Mouse (Mus musculus) splenic B cell, adult 2 months (primary cell): ENCODE measurements at regions not wholly inside any gene's neighbourhood (a gene's known extent, or its start where the extent isn't known, plus 50 kb on each side); places are given as distances from the start of the nearest gene placed in this dataset.

ENCODE experiments used
- DNase-seq: peaks from one replicate; pipeline ENCODE4 v3.0.0-alpha.2; 2011; ENCODE audit warnings: low read depth, low spot score
- H3K27me3 ChIP-seq: 2 replicates; pipeline ENCODE4 v1.6.1; 2012; ENCODE audit warnings: mild to moderate bottlenecking, low read length, moderate library complexity, mixed read lengths; ENCODE audit not compliant: control insufficient read depth, poor library complexity, insufficient read depth, severe bottlenecking
- H3K36me3 ChIP-seq: 2 replicates; pipeline ENCODE4 v1.6.1; 2012; ENCODE audit warnings: mild to moderate bottlenecking, low read length, moderate library complexity, mixed read lengths; ENCODE audit not compliant: control insufficient read depth, poor library complexity, insufficient read depth, severe bottlenecking

DNA sequence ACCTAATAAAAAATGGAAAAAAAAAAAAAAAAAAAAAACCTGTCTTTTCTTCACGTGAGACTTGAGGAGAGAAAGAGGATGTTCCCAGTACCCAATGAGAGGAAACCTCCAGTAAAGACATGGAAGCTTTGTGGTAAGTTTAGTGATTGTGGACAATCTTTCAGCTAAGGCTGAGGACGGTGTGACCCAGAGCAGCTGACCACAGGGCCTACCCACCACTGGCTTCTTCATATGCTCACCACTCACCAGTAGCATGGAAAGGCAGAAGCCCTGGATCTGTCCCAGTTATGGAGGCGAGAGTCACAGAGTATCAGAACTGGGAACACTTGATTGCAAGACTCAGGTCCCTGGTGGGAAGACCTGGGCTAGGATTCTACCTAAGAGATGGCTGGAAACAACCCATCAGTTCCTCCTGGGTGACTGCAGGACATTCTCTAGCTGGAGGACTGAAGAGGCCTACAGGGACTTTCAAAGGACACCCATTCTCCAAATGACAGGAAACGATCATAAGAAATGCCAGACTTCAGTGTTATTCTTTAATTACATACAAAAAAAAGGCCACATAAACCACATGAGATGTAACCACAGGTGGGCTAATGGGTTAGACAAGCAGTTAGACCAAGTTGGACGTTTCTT is 271.8 kb downstream of the Maf start:
- Histone ChIP-seq H3K36me3 (no peaks in the 10 kb centered on the region), H3K27me3 (no peaks in the 10 kb centered on the region)
- DNase-seq: no peak

DNA sequence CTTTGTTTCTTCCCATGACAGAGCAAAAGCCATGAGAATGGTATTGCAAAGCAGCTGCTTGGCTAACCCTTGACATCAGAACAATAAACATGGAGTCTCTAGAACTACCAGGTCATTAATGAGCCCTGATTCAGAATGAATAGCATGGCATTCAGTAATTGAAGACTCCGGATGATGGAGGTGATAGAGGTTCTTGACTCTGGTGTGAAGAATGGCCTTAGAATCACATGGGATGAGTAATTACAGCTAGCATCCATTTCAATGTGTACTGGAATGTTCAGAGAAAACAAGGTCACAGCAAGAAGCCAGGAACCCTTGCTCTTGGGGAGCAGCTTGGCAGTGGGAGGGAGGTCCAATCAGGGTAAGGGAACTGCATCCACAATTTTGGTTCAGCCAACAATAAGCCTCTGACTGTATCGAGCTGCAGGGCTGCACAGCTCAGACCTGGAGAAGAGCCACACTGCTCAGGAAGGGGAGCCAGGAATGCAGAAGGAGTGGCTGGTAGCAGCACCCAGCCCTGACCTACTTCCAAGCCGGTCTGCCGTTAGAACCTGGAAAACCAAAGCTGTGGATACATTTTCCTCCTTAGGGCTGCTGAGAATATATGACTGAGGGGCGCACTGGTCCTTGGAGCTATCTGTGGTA is 275.1 kb downstream of the Maf start:
- DNase-seq: no peak
- no peaks in the 10 kb centered on the region for H3K36me3 ChIP-seq
- no peaks in the 10 kb centered on the region for H3K27me3 ChIP-seq

- DNase-seq: no peak
- Histone ChIP-seq H3K27me3 (no peaks in the 10 kb centered on the region), H3K36me3 (no peaks in the 10 kb centered on the region)
These were observed 276.8 kb downstream of the Maf start for GRCm38 (mm10) chr8:115430793-115431192.

DNA sequence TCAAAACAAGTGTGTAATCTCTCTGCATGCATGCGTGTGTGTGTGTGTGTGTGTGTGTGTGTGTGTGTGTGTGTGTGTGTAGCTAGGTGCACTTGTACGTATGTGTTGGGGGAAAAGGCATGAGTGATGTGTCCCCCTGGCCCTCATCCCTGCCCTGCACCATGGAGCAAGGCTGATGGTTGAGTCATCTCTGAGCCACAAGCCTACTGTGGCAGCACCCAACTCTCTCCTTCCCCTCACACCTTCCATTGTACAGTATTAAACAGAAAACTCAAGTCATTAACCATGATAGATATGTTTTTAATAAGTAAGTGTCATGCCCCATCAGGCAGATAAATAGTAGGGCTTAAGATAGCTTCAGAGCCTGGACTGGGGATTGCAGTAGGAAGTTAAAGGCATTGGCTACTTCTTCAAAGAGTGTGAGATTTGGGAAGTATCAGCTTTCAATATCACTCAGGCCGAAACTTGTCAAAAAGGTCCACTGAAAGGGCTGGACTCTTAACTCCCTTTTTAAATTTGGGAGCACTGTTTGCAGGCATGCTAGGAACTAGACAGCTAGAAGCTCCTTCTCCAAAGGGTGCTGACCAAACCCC is 278.2 kb downstream of the Maf start:
- DNase-seq: no peak
- H3K27me3 ChIP-seq: no peaks in the 10 kb centered on the region
- H3K36me3 ChIP-seq: no peaks in the 10 kb centered on the region

DNA sequence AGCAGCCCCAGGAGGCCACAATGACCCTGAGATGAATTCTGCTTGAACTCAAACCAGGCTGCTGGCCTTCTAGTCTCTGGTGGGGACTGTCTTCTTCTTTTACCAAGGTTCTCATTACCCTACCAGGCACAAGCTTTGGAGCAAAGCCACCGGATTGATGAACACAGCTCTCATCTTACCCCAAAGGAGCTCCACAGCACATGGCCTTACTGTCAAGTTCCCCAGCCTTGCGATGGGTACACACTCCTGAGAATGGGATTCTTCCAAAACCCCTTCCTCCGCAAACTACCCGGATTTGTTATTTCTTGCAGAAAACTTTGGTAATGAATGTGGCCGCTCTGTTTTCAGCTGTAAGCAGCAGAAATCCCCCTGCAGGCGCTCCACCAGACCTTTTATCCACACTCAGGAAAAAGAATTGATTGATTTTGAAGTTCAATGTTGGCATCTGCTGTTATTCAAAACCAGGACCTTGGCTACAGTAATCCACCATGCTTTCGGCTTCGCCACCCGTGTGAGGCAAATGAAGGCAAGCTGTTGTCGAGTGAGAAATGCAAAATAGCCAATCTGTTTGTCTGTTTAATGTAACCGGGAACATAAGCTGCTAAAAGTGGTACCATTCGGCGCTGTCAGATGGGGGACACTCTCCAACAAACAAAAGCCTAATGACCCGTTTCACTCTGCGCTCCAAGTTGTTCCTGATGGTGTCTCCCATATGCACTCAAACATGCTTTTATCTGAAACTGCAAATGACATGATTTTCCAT is 278.9 kb downstream of the Maf start:
- H3K27me3 ChIP-seq: no peaks in the 10 kb centered on the region

DNA sequence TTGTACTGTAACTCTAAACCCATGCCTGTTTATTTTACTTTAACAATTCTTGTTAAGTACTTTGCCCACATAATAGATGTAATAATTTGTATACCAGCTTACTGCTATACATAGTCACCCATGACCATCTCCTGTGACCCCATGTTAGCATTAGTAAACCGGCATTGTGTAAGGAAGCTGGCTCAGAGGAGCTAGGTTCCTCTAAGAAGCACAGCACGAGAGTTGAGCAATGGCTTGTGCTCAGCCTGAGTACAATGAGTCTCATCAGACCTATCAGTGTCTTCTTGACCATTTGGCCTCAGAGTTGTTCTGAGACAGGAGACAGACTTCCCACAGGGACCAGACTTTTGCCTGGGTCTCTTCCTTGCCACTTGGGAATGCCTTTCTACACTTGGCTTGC is 279.6 kb downstream of the Maf start:
- Histone ChIP-seq H3K27me3 (no peaks in the 10 kb centered on the region), H3K36me3 (no peaks in the 10 kb centered on the region)
- DNase-seq: no peak

More for the DNA sequence above, 278.9 kb downstream of the Maf start:
- H3K36me3 ChIP-seq: no peaks in the 10 kb centered on the region
- DNase-seq: no peak

- no peak for DNase-seq
- no peaks in the 10 kb centered on the region for H3K36me3 ChIP-seq
- no peaks in the 10 kb centered on the region for H3K27me3 ChIP-seq
These were observed 280.1 kb downstream of the Maf start for GRCm38 (mm10) chr8:115427490-115427889.

DNA sequence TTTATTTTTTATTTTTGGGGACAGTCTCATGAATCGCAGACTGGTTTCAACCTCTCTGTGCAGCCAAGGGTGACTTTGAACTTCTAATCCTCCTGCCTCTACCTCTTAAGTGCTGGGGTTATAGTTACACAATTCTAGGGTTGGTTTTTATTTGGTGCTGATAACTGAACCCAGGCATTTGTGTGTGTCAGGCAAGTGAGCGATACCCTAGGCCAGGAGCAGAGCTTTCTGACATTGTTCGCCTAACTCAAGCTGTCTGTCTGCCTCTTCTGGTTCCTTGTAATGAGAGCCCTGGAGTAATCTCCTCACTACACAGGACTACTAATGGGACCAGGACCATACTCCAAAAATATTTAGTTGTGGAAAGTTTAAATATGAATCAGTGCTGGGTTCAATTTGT is 281.1 kb downstream of the Maf start:
- DNase-seq: no peak
- no peaks in the 10 kb centered on the region for H3K36me3 ChIP-seq
- no peaks in the 10 kb centered on the region for H3K27me3 ChIP-seq

DNA sequence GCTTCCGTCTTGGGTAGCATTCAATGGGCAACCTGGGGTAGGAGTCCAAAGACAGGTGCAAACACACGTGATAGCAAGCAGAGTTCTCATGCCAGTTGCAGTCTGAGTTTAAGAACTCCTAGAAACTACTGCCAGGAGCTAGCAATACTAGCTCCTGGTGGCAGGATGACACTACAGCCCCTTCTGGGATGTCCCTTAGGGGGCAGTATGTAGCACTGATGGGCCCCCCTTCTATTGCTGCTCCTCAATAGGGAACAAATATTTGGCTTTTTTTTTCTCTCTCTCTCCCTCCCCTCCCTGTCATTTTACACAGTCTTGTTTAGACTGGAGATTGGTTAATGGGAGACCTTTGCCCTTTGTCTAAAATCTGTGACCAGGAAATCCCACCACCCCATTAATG is 282.2 kb downstream of the Maf start:
- DNase-seq: no peak
- no peaks in the 10 kb centered on the region for H3K27me3 ChIP-seq
- no peaks in the 10 kb centered on the region for H3K36me3 ChIP-seq

DNA sequence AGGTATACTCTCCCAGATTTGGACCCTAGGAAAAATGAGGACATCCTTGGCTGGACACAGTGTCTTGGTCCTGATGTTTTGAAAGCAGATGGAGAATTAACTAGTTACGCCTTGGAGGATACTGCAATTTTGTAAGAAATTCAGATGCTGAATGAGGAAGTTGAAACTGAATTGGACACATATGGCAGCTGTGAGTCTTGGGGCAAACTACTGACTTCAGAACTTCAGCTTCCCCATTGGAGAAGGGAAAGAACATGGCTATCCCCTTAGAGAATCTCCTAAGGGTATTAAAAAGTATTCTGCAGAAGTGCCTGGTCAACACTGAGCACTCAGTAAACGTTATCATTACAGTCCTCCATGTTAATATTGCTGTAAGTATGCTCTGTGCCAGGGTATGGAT is 283.9 kb downstream of the Maf start:
- Histone ChIP-seq H3K36me3 (no peaks in the 10 kb centered on the region), H3K27me3 (no peaks in the 10 kb centered on the region)
- DNase-seq: no peak

DNA sequence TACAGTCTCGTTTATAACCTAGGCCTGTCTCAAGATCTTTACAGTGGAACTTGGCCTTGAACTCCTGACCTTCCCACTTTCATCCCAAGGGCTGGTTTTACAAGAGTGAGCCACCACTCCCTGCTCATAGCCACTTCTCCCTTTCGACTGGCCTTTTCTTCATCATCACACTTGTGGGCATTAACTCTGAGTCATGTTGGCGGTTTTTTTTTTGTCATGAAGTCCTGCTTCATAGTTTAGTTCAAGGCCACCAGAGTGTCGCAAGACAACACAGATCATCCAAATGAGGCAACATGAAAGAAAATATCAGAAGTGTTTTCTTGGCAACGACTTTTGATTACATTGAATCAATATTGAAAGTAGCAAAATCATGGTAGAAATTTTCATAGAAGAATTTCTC is 284.5 kb downstream of the Maf start:
- Histone ChIP-seq H3K36me3 (no peaks in the 10 kb centered on the region), H3K27me3 (no peaks in the 10 kb centered on the region)
- no peak for DNase-seq

DNA sequence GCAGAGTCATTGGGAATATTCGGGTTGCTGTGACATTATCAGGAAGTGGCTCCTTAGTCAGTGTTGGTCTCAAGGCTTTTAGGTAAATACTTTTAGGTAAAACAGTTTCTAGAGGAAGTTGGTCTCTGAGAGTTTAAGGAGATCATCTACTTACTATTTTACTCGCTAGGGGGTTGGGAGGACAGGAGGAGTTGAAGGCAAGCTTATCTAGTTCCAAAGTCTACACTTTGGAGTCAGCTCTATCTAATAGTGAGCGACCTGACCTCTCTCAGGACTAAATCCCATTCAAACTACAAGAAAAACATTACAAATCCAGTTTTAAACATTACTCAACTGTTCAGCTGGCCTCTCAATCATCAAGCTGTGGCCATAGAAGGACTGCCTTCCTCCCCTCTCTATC is 287.1 kb downstream of the Maf start:
- Histone ChIP-seq H3K27me3 (no peaks in the 10 kb centered on the region; the same call in 1 of the 2 replicates), H3K36me3 (no peaks in the 10 kb centered on the region)
- DNase-seq: no peak

DNA sequence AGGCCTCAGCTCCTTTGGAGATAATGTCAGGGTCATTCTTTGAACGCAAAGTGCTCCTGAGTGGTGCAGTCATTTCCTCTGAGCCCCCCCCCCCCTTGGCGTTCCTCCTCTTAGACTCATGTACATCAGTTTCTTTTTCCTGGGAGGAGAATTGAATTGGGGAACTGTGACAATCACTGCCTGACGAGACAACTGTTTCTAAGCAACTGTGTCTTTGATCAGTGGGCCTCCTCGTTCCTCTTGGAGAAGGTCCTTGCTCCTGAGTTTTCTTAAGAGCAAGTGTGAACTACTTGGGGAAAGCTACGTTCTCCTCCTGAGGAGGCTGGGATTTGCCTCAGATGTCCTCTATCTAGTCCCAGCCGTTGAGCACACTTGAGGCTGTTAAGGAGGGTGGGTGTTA is 287.5 kb downstream of the Maf start:
- no peaks in the 10 kb centered on the region; the same call in 1 of the 2 replicates for H3K27me3 ChIP-seq
- no peaks in the 10 kb centered on the region for H3K36me3 ChIP-seq
- no peak for DNase-seq

- H3K36me3 ChIP-seq: no peaks in the 10 kb centered on the region
- H3K27me3 ChIP-seq: no peaks in the 10 kb centered on the region; the same call in 1 of the 2 replicates
- no peak for DNase-seq
These were observed 289.5 kb downstream of the Maf start for GRCm38 (mm10) chr8:115418056-115418455.

GRCm38 (mm10) chr8:115414061-115414473 is 293.5 kb downstream of the Maf start:
- Histone ChIP-seq H3K27me3 (peaks cover 3% of the 10 kb centered on the region; the same call in 1 of the 2 replicates), H3K36me3 (no peaks in the 10 kb centered on the region)
- peak; percentile 91 for DNase-seq
